Mouse (Mus musculus): ENCODE data around the gene Slc29a1.
"Not testable (repeated sequence)": the region's sequence is repeated elsewhere in the genome, so short reads cannot be mapped to it uniquely, and the experiment has no call there.

The Slc29a1 gene

GRCm38 (mm10) chr17:45599446-45600242 lies at the start of gene Slc29a1:
Slc29a1 (minus strand) TSS chr17:45599606.
- DNase-seq (ENCODE audit: low spot score): no peak

- no peak for DNase-seq (ENCODE audit: low spot score)
Measured at GRCm38 (mm10) chr17:45644185-45644584, 44.8 kb upstream of the Slc29a1 start.

- peak; percentile 51 for DNase-seq (ENCODE audit: low spot score)
Measured at GRCm38 (mm10) chr17:45642701-45643100, 43.3 kb upstream of the Slc29a1 start.

- DNase-seq (ENCODE audit: low spot score): no peak
Measured at GRCm38 (mm10) chr17:45641981-45642380, 42.6 kb upstream of the Slc29a1 start.

- no peak for DNase-seq (ENCODE audit: low spot score)
Measured at GRCm38 (mm10) chr17:45638596-45639295, 39.3 kb upstream of the Slc29a1 start.

GRCm38 (mm10) chr17:45634033-45634432 lies 34.6 kb upstream of the Slc29a1 start:
- no peak for DNase-seq (ENCODE audit: low spot score)

- DNase-seq (ENCODE audit: low spot score): no peak
Measured at GRCm38 (mm10) chr17:45631940-45632339, 32.5 kb upstream of the Slc29a1 start.

GRCm38 (mm10) chr17:45630992-45631391 lies 31.6 kb upstream of the Slc29a1 start:
- DNase-seq (ENCODE audit: low spot score): no peak

GRCm38 (mm10) chr17:45629861-45630694 lies 30.7 kb upstream of the Slc29a1 start:
- peak; percentile 21 for DNase-seq (ENCODE audit: low spot score)

GRCm38 (mm10) chr17:45628885-45629855 lies 29.8 kb upstream of the Slc29a1 start:
- no peak for DNase-seq (ENCODE audit: low spot score)

GRCm38 (mm10) chr17:45628160-45628559 lies 28.8 kb upstream of the Slc29a1 start:
- no peak for DNase-seq (ENCODE audit: low spot score)

GRCm38 (mm10) chr17:45626577-45627134 lies 27.2 kb upstream of the Slc29a1 start:
- peak; percentile 51 for DNase-seq (ENCODE audit: low spot score)

- DNase-seq (ENCODE audit: low spot score): not testable (repeated sequence)
Measured at GRCm38 (mm10) chr17:45623425-45623824, 24.0 kb upstream of the Slc29a1 start.

- no peak for DNase-seq (ENCODE audit: low spot score)
Measured at GRCm38 (mm10) chr17:45619386-45620256, 20.2 kb upstream of the Slc29a1 start.

GRCm38 (mm10) chr17:45618941-45619385 lies 19.6 kb upstream of the Slc29a1 start:
- DNase-seq (ENCODE audit: low spot score): no peak

GRCm38 (mm10) chr17:45617655-45618054 lies 18.2 kb upstream of the Slc29a1 start:
- DNase-seq (ENCODE audit: low spot score): no peak

GRCm38 (mm10) chr17:45616679-45617078 lies 17.3 kb upstream of the Slc29a1 start:
- no peak for DNase-seq (ENCODE audit: low spot score)

GRCm38 (mm10) chr17:45616046-45616650 lies 16.7 kb upstream of the Slc29a1 start:
- no peak for DNase-seq (ENCODE audit: low spot score)

- no peak for DNase-seq (ENCODE audit: low spot score)
Measured at GRCm38 (mm10) chr17:45612921-45613320, 13.5 kb upstream of the Slc29a1 start.
